Mouse (Mus musculus): ENCODE data around the gene Adpgk. TPM values are rescaled to one million over a fixed set of nuclear protein-coding genes. Genes with fewer than 3 reads are reported as not detected.

Adpgk gene
- 45.4 and 60.6 TPM in 2 replicates for polyA plus RNA-seq (2015; fragmentation: Nextera tagmentation; extraction: Ambion mirVana)

GRCm38 (mm10) chr9:59290957-59291687, at the start of gene Adpgk:
Gene Adpgk, plus strand, starts transcription at chr9:59291558.

GRCm38 (mm10) chr9:59353253-59353639, 61.9 kb downstream of the Adpgk start, which contains the start of gene Bbs4:
Gene Bbs4, minus strand, starts transcription at chr9:59353508.

Other genes starting within 250 kb of the Adpgk start
- 3.8 and 5.2 TPM in 2 replicates for gene Bbs4, start 62.0 kb downstream of the Adpgk start, polyA plus RNA-seq (2015; fragmentation: Nextera tagmentation; extraction: Ambion mirVana)
- 8.3 TPM in 2 replicates for gene Arih1, start 195.1 kb downstream of the Adpgk start, polyA plus RNA-seq (2015; fragmentation: Nextera tagmentation; extraction: Ambion mirVana)
- 36.1 and 49.6 TPM in 2 replicates for gene Hexa, start 248.0 kb downstream of the Adpgk start, polyA plus RNA-seq (2015; fragmentation: Nextera tagmentation; extraction: Ambion mirVana)
- 0.58 and 0.84 TPM in 2 replicates for gene Tmem202, start 248.3 kb downstream of the Adpgk start, polyA plus RNA-seq (2015; fragmentation: Nextera tagmentation; extraction: Ambion mirVana)

Measured in spleen, postnatal 0 days (tissue).